Mouse (Mus musculus) fibroblast of lung, adult 2 months (primary cell): ENCODE measurements around the gene Mcoln2.
A peak's percentile ranks its signal among the peaks of the same experiment; 100 is the strongest.

Experiments
- DNase-seq: peaks from one replicate; pipeline ENCODE4 v3.0.0-alpha.2; 2011; ENCODE audit warnings: low read depth

Gene Mcoln2

GRCm38 (mm10) chr3:146146131-146146530 is 3.5 kb upstream of the Mcoln2 start:
- DNase-seq: peak; percentile 20

GRCm38 (mm10) chr3:146150058-146150400 is 396 bp downstream of the Mcoln2 start:
- no peak for DNase-seq

- DNase-seq: no peak
These were observed 927 bp downstream of the Mcoln2 start for GRCm38 (mm10) chr3:146150560-146150959.

GRCm38 (mm10) chr3:146151328-146151727 is 1.7 kb downstream of the Mcoln2 start:
- DNase-seq: no peak

GRCm38 (mm10) chr3:146151755-146152154 is 2.1 kb downstream of the Mcoln2 start:
- DNase-seq: no peak

GRCm38 (mm10) chr3:146152348-146152747 is 2.7 kb downstream of the Mcoln2 start:
- DNase-seq: no peak

- no peak for DNase-seq
These were observed 3.3 kb downstream of the Mcoln2 start for GRCm38 (mm10) chr3:146152913-146153312.

GRCm38 (mm10) chr3:146153862-146154611 is 4.4 kb downstream of the Mcoln2 start:
- DNase-seq: no peak

GRCm38 (mm10) chr3:146155628-146156576 is 6.3 kb downstream of the Mcoln2 start:
- DNase-seq: no peak

- no peak for DNase-seq
These were observed 7.2 kb downstream of the Mcoln2 start for GRCm38 (mm10) chr3:146156811-146157210.

- no peak for DNase-seq
These were observed 8.4 kb downstream of the Mcoln2 start for GRCm38 (mm10) chr3:146158039-146158438.

- no peak for DNase-seq
These were observed 9.7 kb downstream of the Mcoln2 start for GRCm38 (mm10) chr3:146159360-146159759.

GRCm38 (mm10) chr3:146162197-146162596 is 12.6 kb downstream of the Mcoln2 start:
- DNase-seq: no peak

GRCm38 (mm10) chr3:146169356-146169755 is 19.7 kb downstream of the Mcoln2 start:
- no peak for DNase-seq

- DNase-seq: no peak
These were observed 23.4 kb downstream of the Mcoln2 start for GRCm38 (mm10) chr3:146173030-146173429.

GRCm38 (mm10) chr3:146174215-146174614 is 24.6 kb downstream of the Mcoln2 start:
- no peak for DNase-seq

GRCm38 (mm10) chr3:146177295-146177694 is 27.7 kb downstream of the Mcoln2 start:
- DNase-seq: peak; percentile 30

GRCm38 (mm10) chr3:146177748-146178582 is 28.3 kb downstream of the Mcoln2 start:
- peak; percentile 58 for DNase-seq

GRCm38 (mm10) chr3:146180341-146180740 is 30.7 kb downstream of the Mcoln2 start:
- no peak for DNase-seq

GRCm38 (mm10) chr3:146180986-146181385 is 31.4 kb downstream of the Mcoln2 start:
- no peak for DNase-seq

- peak; percentile 21 for DNase-seq
These were observed 35.5 kb downstream of the Mcoln2 start for GRCm38 (mm10) chr3:146184992-146185657.

GRCm38 (mm10) chr3:146186033-146186432 is 36.4 kb downstream of the Mcoln2 start:
- no peak for DNase-seq
